Mouse (Mus musculus) liver, postnatal 0 days (tissue): ENCODE results near the gene Utp14b.

Source experiments
- CTCF ChIP-seq: sonication (generic); IDR thresholded peaks from 2 replicates; pipeline ENCODE4 v1.5.1; 2016; ENCODE audit warnings: antibody characterized with exemption, low read depth
- EP300 ChIP-seq: IDR thresholded peaks from 2 replicates; pipeline ENCODE4 v1.6.1; 2016; ENCODE audit warnings: antibody characterized with exemption, low read depth, mild to moderate bottlenecking

DNA sequence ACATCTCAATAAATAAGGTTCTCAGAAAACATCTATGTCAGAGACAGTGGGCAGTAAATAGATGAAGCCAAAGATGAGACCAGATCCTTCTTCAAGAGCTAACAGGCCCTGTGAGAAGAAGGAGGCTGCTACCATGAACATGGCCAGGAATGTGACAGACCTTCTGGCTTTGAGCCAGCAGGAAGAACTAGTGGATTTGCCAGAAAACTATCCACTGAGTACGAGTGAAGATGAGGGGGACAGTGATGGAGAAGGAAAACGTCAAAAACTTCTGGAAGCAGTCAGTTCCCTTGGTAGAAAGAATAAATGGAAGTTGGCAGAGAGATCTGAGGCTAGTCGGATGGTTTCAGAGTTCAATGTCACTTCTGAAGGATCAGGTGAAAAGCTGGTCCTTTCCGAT lies 6.5 kb downstream of the Utp14b start:
- TF ChIP-seq CTCF = no peak
- TF ChIP-seq EP300 = no peak
